Mouse (Mus musculus): ENCODE data around the gene Myh7.

DNA sequence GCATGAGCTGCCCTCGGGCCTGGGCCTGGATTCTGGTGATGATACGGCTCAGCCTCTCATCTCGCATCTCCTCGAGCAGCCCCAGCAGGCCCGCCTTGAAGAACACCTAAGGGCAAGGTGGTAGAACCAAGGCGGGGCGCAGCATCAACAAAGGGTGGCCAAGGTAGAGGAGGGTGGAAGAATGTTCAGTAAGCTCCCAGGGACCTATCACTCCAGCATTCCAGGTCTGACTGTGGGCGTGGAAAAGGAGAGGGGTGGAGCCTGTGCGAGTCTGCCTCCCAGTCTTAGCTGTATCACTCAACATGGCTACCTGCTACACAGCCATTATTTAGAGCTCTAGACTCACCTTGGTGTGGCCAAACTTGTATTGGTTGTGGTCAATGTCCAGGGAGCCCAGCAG is 37.9 kb downstream of the Myh7 start:
- TF ChIP-seq CTCF (IDR thresholded peaks at IDR 0.05; ENCODE audit: low read depth, low read length) (no peak), TAL1 (conservative IDR thresholded peaks at IDR 0.05; ENCODE audit: low read depth, low read length) (no peak), GATA1 (IDR thresholded peaks at IDR 0.05; ENCODE audit: borderline replicate concordance, low read length) (no peak), POLR2AphosphoS5 (IDR thresholded peaks at IDR 0.05; ENCODE audit: insufficient replicate concordance, low read depth, low read length) (no peak), GATA2 (IDR thresholded peaks at IDR 0.05; ENCODE audit: borderline replicate concordance, low read depth, low read length) (no peak)
